Mouse (Mus musculus): ENCODE measurements around the gene Tram2. TPM values are rescaled to one million over a fixed set of nuclear protein-coding genes. Genes with fewer than 3 reads are reported as not detected.

Gene Tram2
- polyA plus RNA-seq, 1 experiment from 2014 or later, result 6.5 TPM

DNA sequence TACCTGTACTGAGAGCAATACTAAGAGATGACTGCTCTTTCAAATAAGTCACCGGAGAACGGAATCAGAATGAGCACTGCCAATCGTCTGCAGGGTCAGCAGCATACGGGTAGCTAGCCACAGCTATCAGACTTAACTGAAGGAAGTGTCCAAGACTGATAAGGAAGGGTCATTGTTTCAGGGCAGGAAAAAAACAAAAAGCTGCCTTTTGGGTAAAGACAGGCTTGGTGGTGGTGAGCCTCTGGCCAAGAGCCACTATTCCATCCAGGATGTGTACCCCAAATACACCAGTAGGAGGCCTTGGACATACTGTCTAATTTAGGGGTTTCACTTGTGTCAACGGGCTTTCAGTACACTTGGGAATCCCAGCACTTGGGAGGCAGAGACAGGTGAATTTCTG is 84.7 kb downstream of the Tram2 start:
- H3K9ac ChIP-seq (replicated peaks), result no peak overlapping the region
- 91% methylated on average over 5 of the region's 5 CpGs for WGBS

DNA sequence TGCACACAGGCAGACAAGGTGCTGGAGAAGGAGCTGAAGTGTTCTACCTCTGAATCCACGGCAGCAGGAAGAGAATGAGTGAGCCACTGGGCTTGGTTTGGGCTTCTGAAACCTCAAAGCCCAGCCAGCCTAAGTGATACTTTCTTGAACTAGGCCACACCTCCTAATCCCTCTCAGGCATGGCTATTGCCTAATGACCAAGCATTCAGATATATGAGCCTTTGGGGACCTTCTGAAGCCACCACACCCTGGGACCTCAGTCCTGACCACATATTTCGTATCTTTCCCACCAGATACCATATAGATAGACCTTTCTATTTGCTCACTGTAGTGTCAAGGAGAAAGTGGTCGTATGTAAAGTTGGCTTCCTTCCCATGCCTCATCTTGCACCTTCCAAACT is 85.3 kb downstream of the Tram2 start:
- H3K4me3 ChIP-seq (replicated peaks), result no peak overlapping the region
- no peak overlapping the region for H3K9ac ChIP-seq (replicated peaks)
- H3K4me2 ChIP-seq, result no peak overlapping the region
- H3K27me3 ChIP-seq, result no peaks in the 10 kb centered on the region
- no peaks in the 10 kb centered on the region for H3K4me1 ChIP-seq (replicated peaks)
- ATAC-seq (ENCODE audit: insufficient number of reproducible peaks, insufficient read depth, low FRiP score, low TSS enrichment, low read depth), result no peak
- H3K9me3 ChIP-seq, result no peaks in the 10 kb centered on the region
- H3K27ac ChIP-seq, result no peak overlapping the region
- WGBS, result 86% methylated on average over 3 of the region's 3 CpGs
- H3K36me3 ChIP-seq, result peaks cover 4% of the 10 kb centered on the region

More for the DNA sequence above, 84.7 kb downstream of the Tram2 start:
- H3K4me3 ChIP-seq (replicated peaks), result no peak overlapping the region
- H3K27ac ChIP-seq, result no peak overlapping the region
- no peaks in the 10 kb centered on the region for H3K9me3 ChIP-seq
- H3K36me3 ChIP-seq, result peaks cover 10% of the 10 kb centered on the region
- H3K27me3 ChIP-seq, result no peaks in the 10 kb centered on the region
- H3K4me1 ChIP-seq (replicated peaks), result no peaks in the 10 kb centered on the region
- no peak for ATAC-seq (ENCODE audit: insufficient number of reproducible peaks, insufficient read depth, low FRiP score, low TSS enrichment, low read depth)
- H3K4me2 ChIP-seq, result no peak overlapping the region

DNA sequence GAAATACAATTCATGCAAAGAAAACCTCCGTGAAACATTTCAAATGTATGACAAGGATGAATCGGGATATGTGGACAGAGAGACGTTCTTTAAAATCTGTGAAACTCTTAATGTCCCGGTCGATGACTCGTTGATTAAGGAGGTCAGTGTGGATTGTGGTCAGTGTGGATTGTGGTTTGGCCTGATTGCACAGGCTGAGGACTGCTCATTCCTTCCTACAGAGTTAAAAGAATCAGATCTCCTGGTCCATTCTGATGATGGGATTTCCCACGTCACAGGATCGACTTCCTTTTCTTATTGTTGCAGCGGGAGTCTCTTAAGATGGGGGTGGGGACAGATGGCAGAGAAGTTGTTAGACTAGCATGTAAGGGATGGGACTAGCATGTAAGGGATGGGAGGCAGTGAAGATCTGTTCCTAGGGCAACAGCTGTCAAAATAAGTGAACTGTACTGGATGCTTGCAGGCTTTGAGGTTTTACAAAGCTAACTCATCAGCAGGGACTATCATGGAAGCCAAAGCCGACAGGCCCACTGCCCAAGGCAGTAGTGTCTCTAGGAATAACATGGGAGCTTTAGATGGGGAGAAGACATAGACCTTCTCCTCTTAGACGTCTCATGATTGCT is 89.5 kb downstream of the Tram2 start:
- H3K9ac ChIP-seq (replicated peaks), result no peak overlapping the region
- H3K4me2 ChIP-seq, result no peak overlapping the region
- no peak overlapping the region for H3K4me3 ChIP-seq (replicated peaks)
- H3K9me3 ChIP-seq, result no peaks in the 10 kb centered on the region
- no peak for ATAC-seq (ENCODE audit: insufficient number of reproducible peaks, insufficient read depth, low FRiP score, low TSS enrichment, low read depth)
- H3K36me3 ChIP-seq, result no peaks in the 10 kb centered on the region
- no peak overlapping the region for H3K27ac ChIP-seq
- 91% methylated on average over 11 of the region's 11 CpGs for WGBS
- H3K4me1 ChIP-seq (replicated peaks), result no peaks in the 10 kb centered on the region
- no peaks in the 10 kb centered on the region for H3K27me3 ChIP-seq

DNA sequence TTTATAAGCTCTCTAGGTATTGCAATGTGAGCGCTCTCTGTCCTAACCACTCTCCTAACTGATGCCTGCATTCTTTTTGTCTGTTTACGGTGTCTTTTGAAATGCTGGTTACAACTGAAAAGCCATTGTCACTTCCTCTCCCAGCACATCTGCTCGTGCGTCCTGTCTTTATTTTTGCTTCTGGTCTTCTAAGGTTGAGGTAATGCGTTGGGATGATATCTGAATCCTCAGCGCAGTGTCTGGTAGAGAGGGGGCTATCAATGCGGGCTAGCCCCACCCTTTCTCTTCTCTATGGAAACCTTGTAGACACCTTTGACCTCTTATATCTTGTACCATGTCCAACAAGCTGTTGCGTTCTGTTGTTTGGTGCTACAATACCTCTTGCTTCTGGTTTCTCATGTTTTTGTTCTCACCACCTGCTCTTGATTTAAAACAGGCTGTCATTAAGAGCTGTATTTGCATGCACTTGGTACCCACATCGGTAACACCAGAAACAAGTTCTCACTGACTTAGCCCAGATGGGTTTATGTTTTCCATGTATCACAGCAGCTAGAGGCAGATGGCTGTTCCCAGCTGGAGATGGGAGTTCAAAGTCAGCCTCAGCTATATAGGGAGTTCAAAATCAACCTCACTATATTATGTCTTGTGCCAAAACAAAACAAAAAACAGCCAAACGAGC is 92.5 kb downstream of the Tram2 start:
- ATAC-seq (ENCODE audit: insufficient number of reproducible peaks, insufficient read depth, low FRiP score, low TSS enrichment, low read depth), result no peak
- WGBS, result 67% methylated on average over 10 of the region's 10 CpGs

DNA sequence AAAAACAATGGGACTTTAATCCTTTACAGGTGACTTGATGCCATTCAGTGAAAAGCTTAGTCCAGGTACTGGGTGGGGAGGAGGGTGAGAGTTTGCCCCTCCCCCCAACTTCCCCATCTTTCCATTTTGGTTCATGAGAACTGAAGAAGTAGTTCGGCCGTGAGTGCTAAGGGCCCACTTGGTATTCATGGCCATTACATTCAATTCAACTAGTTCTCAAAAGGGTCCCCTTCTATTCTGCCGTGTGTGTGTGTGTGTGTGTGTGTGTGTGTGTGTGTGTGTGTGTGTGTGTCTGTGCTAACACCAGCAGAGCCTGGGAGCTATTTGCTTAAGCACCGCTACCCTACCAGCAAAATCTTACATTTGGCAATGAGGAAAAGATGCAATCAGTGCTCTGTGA is 94.4 kb downstream of the Tram2 start:
- Histone ChIP-seq H3K9ac (replicated peaks) (no peak overlapping the region), H3K4me2 (no peak overlapping the region), H3K27ac (no peak overlapping the region), H3K36me3 (no peaks in the 10 kb centered on the region), H3K9me3 (no peaks in the 10 kb centered on the region), H3K4me1 (replicated peaks) (no peaks in the 10 kb centered on the region), H3K4me3 (replicated peaks) (no peak overlapping the region), H3K27me3 (no peaks in the 10 kb centered on the region)
- 67% methylated on average over 4 of the region's 4 CpGs for WGBS
- ATAC-seq (ENCODE audit: insufficient number of reproducible peaks, insufficient read depth, low FRiP score, low TSS enrichment, low read depth), result no peak

More for the DNA sequence above, 92.5 kb downstream of the Tram2 start:
- Histone ChIP-seq H3K27ac (no peak overlapping the region), H3K4me3 (replicated peaks) (no peak overlapping the region), H3K4me2 (no peak overlapping the region), H3K4me1 (replicated peaks) (no peaks in the 10 kb centered on the region), H3K9me3 (no peaks in the 10 kb centered on the region), H3K36me3 (no peaks in the 10 kb centered on the region), H3K27me3 (no peaks in the 10 kb centered on the region), H3K9ac (replicated peaks) (no peak overlapping the region)

DNA sequence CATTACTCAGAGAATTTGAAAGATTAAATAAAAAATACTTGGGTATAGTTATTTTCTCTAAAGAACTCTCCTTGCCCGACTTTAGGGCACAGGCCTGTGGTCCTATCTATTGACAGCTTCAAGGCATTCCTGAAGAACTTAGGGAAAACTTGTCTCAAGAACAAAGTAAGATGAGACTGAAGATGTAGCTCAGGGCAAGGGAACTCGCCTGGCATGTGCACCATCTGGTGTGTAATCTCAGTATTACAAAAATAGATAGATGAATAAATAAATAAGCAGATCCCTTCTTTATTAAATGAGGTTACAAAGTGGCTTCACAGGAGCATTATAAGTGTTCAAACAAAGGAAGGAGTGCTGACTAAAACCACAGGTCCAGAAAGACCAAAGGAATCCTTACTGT is 94.9 kb downstream of the Tram2 start:
- WGBS, result 68% methylated on average over 2 of the region's 2 CpGs
- Histone ChIP-seq H3K9me3 (no peaks in the 10 kb centered on the region), H3K27me3 (no peaks in the 10 kb centered on the region), H3K4me3 (replicated peaks) (no peak overlapping the region), H3K27ac (no peak overlapping the region), H3K4me2 (no peak overlapping the region), H3K36me3 (no peaks in the 10 kb centered on the region), H3K4me1 (replicated peaks) (no peaks in the 10 kb centered on the region), H3K9ac (replicated peaks) (no peak overlapping the region)
- ATAC-seq (ENCODE audit: insufficient number of reproducible peaks, insufficient read depth, low FRiP score, low TSS enrichment, low read depth), result no peak

DNA sequence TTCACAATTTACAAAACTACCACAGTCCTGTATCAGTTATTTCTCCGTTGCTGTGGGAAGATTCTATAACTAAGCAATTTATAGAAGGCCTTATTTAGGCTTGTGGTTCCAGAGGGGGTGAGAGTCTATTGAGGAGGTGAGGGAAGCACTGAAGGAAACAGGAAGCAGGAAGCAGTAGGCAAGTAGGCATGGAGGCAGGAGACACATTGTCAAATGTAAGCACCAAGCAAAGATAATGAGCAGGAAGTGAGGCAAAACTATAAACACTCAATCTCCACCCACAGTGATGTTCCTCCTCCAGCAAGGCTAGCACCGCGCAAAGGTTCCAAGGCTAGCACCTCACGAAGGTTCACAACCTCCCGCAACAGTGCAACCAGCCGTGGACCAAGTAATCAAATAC is 97.3 kb downstream of the Tram2 start:
- Histone ChIP-seq H3K9ac (replicated peaks) (no peak overlapping the region), H3K36me3 (no peaks in the 10 kb centered on the region), H3K4me2 (no peak overlapping the region), H3K4me1 (replicated peaks) (no peaks in the 10 kb centered on the region), H3K9me3 (no peaks in the 10 kb centered on the region), H3K27me3 (no peaks in the 10 kb centered on the region), H3K4me3 (replicated peaks) (no peak overlapping the region), H3K27ac (no peak overlapping the region)
- no peak for ATAC-seq (ENCODE audit: insufficient number of reproducible peaks, insufficient read depth, low FRiP score, low TSS enrichment, low read depth)
- 91% methylated on average over 6 of the region's 6 CpGs for WGBS

DNA sequence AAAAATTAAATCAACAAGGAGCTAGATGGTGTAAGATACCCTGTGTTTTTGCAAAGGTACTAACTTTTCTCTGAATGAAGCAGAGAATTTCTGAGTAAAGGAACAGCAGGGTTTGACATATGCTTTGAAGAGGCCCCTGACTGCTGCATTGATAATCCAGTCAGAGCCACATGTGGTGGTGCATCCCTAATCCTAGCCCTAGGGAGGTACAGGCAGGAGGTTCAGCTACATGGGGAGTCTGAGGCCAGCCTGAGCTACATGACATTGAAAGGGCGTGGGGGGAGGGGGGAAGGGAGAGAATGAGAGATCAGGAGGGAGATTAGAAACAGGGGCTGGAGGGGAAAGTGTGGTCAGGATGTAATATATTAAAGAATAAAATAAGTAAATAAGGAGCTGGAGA is 98.5 kb downstream of the Tram2 start:
- H3K4me3 ChIP-seq (replicated peaks), result no peak overlapping the region
- no peaks in the 10 kb centered on the region for H3K36me3 ChIP-seq
- 75% methylated on average over 1 of the region's 1 CpGs for WGBS
- no peaks in the 10 kb centered on the region for H3K4me1 ChIP-seq (replicated peaks)
- no peak overlapping the region for H3K27ac ChIP-seq
- no peak overlapping the region for H3K4me2 ChIP-seq
- ATAC-seq (ENCODE audit: insufficient number of reproducible peaks, insufficient read depth, low FRiP score, low TSS enrichment, low read depth), result no peak
- H3K9me3 ChIP-seq, result no peaks in the 10 kb centered on the region
- no peak overlapping the region for H3K9ac ChIP-seq (replicated peaks)
- no peaks in the 10 kb centered on the region for H3K27me3 ChIP-seq

DNA sequence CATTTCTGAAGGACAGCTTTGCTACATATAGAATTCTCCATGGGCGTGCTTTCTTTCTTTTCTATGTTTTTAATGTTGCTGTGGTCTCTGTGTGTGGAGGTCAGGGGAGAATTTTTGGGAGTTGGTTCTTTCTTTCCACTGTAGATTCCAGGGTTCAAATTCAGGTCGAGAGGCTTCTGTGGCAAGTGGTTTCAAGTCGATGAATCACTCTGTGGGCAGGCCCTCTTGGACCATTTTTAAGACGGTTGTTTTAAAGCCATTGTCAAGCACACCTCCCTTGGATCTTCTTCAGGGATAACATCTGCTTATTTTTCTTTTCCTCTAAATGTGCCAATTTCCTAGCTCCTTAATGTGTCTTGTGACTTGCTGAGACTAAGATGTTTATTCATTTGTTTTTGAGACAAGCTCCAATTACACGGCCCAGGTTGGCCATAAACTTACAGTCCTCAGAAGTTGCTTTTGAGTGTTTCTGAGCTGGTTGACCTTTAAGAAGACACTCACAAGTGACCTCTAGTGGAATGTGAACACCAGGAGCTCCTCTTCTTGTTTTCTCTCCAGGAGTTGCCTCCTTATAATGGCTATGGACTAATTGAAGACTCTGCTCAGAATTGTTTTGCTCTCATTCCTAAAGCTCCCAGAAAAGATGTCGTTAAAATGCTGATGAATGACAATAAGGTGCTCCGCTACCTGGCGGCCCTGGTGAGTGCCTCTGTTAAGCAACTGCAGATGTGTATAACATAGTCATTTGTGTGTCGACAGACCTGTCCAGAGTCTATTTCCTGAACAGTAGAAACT is 104.5 kb downstream of the Tram2 start:
- no peaks in the 10 kb centered on the region for H3K36me3 ChIP-seq
- H3K9ac ChIP-seq (replicated peaks), result no peak overlapping the region
- H3K27ac ChIP-seq, result no peak overlapping the region
- H3K4me1 ChIP-seq (replicated peaks), result no peaks in the 10 kb centered on the region
- no peak overlapping the region for H3K4me2 ChIP-seq
- WGBS, result 65% methylated on average over 9 of the region's 9 CpGs
- H3K9me3 ChIP-seq, result no peaks in the 10 kb centered on the region
- H3K4me3 ChIP-seq (replicated peaks), result no peak overlapping the region
- no peaks in the 10 kb centered on the region for H3K27me3 ChIP-seq
- no peak for ATAC-seq (ENCODE audit: insufficient number of reproducible peaks, insufficient read depth, low FRiP score, low TSS enrichment, low read depth)

DNA sequence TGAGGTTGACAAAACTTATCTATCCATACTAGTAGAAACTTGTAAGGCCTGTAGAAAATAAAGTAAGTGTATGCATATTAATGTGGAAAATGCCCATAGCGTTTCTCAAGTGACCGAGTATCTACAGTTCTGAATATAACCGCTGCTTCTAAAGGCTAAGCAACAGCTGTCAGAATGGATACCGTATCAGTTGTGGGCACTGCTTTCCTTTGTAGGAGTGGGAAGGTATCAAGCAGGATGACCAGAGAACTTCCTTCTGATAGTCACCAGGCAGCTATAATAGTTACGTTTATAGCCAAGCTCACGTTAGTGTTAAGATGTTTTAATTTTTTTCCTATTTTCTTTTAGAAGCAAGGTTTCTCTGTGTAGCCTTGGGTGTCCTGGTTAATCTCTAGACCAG is 105.6 kb downstream of the Tram2 start:
- H3K9ac ChIP-seq (replicated peaks), result no peak overlapping the region
- ATAC-seq (ENCODE audit: insufficient number of reproducible peaks, insufficient read depth, low FRiP score, low TSS enrichment, low read depth), result no peak
- no peak overlapping the region for H3K4me3 ChIP-seq (replicated peaks)
- WGBS, result 92% methylated on average over 6 of the region's 6 CpGs
- H3K4me1 ChIP-seq (replicated peaks), result no peaks in the 10 kb centered on the region
- no peaks in the 10 kb centered on the region for H3K36me3 ChIP-seq
- no peaks in the 10 kb centered on the region for H3K27me3 ChIP-seq
- H3K27ac ChIP-seq, result no peak overlapping the region
- H3K4me2 ChIP-seq, result no peak overlapping the region
- H3K9me3 ChIP-seq, result no peaks in the 10 kb centered on the region

DNA sequence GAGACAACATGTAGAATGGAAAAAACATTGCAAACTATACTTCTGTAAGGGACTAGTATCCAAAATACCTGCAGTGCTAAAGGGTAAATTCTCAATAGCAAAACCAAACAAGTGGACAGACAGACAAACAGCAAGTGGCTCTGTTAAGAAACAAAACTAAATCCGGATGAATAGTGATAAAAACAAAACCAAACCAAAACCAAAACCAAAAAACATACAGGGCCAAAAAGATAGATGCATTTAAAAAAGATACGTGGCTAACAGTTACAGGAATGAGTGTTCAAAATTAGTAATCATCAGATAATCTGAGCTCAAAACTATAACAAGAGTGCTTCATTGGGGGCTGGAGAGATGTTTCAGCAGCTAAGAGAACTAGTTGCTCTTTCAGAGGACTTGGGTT is 109.4 kb downstream of the Tram2 start:
- Histone ChIP-seq H3K4me3 (replicated peaks) (no peak overlapping the region), H3K36me3 (no peaks in the 10 kb centered on the region), H3K27ac (no peak overlapping the region), H3K4me1 (replicated peaks) (no peaks in the 10 kb centered on the region), H3K4me2 (no peak overlapping the region), H3K9me3 (no peaks in the 10 kb centered on the region), H3K27me3 (no peaks in the 10 kb centered on the region), H3K9ac (replicated peaks) (no peak overlapping the region)
- no peak for ATAC-seq (ENCODE audit: insufficient number of reproducible peaks, insufficient read depth, low FRiP score, low TSS enrichment, low read depth)
- 83% methylated on average over 2 of the region's 2 CpGs for WGBS
